Mouse (Mus musculus): Measurements from ENCODE around the gene Tmprss11b. TPM values are rescaled to one million over a fixed set of nuclear protein-coding genes. Genes with fewer than 3 reads are reported as not detected.
"Not testable (repeated sequence)": the region's sequence is repeated elsewhere in the genome, so short reads cannot be mapped to it uniquely, and the experiment has no call there.

The Tmprss11b gene
- not detected in 2 replicates for polyA plus RNA-seq (2012)

GRCm38 (mm10) chr5:86676262-86676661 lies at the start of gene Tmprss11b:
Tmprss11b (minus strand) TSS chr5:86676362.
- TF ChIP-seq TAL1 (IDR thresholded peaks at IDR 0.05; ENCODE audit: low read length) (no peak), GATA1 (IDR thresholded peaks at IDR 0.05; ENCODE audit: low read length) (no peak)
- Histone ChIP-seq H3K4me3 (replicated peaks) (no peak within 1 kb of the TSS), H3K27me3 (ENCODE audit: control insufficient read depth) (no peaks in the 10 kb centered on the region), H3K4me1 (ENCODE audit: control insufficient read depth) (no peaks in the 10 kb centered on the region), H3K9me3 (ENCODE audit: control insufficient read depth, low read length) (no peaks in the 10 kb centered on the region), H3K36me3 (ENCODE audit: control insufficient read depth) (no peaks in the 10 kb centered on the region)

DNA sequence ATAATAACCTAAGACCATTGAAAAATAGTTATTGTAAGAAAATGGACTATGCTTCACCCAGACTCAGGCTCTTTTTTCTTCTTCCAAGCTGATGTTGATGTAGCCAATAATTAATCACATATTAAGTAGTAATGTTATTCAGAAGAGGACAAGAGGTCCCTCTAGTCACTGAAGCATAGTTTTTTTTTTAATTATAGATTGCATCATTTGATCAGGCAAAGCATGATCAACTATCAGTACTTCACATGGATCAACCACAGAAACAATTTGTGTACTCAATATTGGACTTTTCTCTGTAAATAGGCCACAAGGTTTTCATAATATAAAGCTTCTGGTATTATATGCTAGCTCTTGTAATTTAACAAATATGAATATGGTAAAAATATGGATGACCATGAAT lies 48.9 kb upstream of the Tmprss11b start:
- Histone ChIP-seq H3K36me3 (ENCODE audit: control insufficient read depth) (no peaks in the 10 kb centered on the region), H3K27me3 (ENCODE audit: control insufficient read depth) (no peaks in the 10 kb centered on the region), H3K4me3 (replicated peaks) (no peak overlapping the region), H3K9me3 (ENCODE audit: control insufficient read depth, low read length) (peaks cover 3% of the 10 kb centered on the region; the same call in 1 of the 2 replicates), H3K4me1 (ENCODE audit: control insufficient read depth) (no peaks in the 10 kb centered on the region)
- no peak for TF ChIP-seq GATA1 (IDR thresholded peaks at IDR 0.05; ENCODE audit: low read length)
- no peak for TF ChIP-seq TAL1 (IDR thresholded peaks at IDR 0.05; ENCODE audit: low read length)

DNA sequence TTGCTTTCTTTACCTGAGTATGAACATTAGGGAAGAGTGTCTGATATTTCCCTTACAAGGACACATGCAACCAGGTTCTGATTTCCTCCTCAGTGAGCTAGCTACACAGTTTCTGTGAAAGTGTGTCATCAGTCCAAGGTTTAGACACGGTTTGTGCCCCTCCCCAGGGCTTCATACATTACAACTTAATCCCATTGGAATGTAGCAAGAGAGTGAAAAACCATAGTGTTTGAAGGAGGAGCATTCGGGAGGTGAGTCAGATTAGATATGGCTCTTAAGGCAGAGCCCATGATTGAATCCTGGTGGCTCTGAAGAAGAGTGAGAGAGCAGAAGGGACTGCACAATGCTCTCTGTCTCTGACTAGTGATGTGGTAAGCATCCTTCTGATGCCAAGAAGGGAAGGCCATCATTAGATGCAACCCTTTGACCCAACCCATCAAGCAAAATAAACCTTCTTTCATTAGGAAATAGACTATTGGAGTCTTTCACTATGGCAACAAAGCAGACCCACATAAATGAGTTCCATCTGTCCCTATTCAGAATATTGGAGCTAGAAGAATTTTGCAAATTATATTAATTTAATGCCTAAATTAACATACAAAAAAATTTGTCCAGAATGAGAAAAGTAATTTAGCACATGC lies 46.8 kb upstream of the Tmprss11b start:
- no peaks in the 10 kb centered on the region for H3K4me1 ChIP-seq (ENCODE audit: control insufficient read depth)
- TF ChIP-seq TAL1 (IDR thresholded peaks at IDR 0.05; ENCODE audit: low read length) (no peak), GATA1 (IDR thresholded peaks at IDR 0.05; ENCODE audit: low read length) (no peak)

GRCm38 (mm10) chr5:86714967-86715366 lies 38.8 kb upstream of the Tmprss11b start:
- Histone ChIP-seq H3K36me3 (ENCODE audit: control insufficient read depth) (no peaks in the 10 kb centered on the region), H3K27me3 (ENCODE audit: control insufficient read depth) (no peaks in the 10 kb centered on the region), H3K4me1 (ENCODE audit: control insufficient read depth) (no peaks in the 10 kb centered on the region), H3K9me3 (ENCODE audit: control insufficient read depth, low read length) (no peaks in the 10 kb centered on the region; the same call in 1 of the 2 replicates), H3K4me3 (replicated peaks) (no peak overlapping the region)
- no peak for TF ChIP-seq TAL1 (IDR thresholded peaks at IDR 0.05; ENCODE audit: low read length)
- no peak for TF ChIP-seq GATA1 (IDR thresholded peaks at IDR 0.05; ENCODE audit: low read length)

More for the DNA sequence above, 46.8 kb upstream of the Tmprss11b start:
- H3K4me3 ChIP-seq (replicated peaks): no peak overlapping the region
- H3K9me3 ChIP-seq (ENCODE audit: control insufficient read depth, low read length): peaks cover 3% of the 10 kb centered on the region; the same call in 1 of the 2 replicates
- no peaks in the 10 kb centered on the region for H3K36me3 ChIP-seq (ENCODE audit: control insufficient read depth)
- H3K27me3 ChIP-seq (ENCODE audit: control insufficient read depth): no peaks in the 10 kb centered on the region

GRCm38 (mm10) chr5:86704923-86705322 lies 28.8 kb upstream of the Tmprss11b start:
- Histone ChIP-seq H3K4me3 (replicated peaks) (no peak overlapping the region), H3K27me3 (ENCODE audit: control insufficient read depth) (no peaks in the 10 kb centered on the region), H3K36me3 (ENCODE audit: control insufficient read depth) (no peaks in the 10 kb centered on the region), H3K9me3 (ENCODE audit: control insufficient read depth, low read length) (no peaks in the 10 kb centered on the region), H3K4me1 (ENCODE audit: control insufficient read depth) (no peaks in the 10 kb centered on the region)
- TF ChIP-seq GATA1 (IDR thresholded peaks at IDR 0.05; ENCODE audit: low read length): no peak
- TF ChIP-seq TAL1 (IDR thresholded peaks at IDR 0.05; ENCODE audit: low read length): no peak

DNA sequence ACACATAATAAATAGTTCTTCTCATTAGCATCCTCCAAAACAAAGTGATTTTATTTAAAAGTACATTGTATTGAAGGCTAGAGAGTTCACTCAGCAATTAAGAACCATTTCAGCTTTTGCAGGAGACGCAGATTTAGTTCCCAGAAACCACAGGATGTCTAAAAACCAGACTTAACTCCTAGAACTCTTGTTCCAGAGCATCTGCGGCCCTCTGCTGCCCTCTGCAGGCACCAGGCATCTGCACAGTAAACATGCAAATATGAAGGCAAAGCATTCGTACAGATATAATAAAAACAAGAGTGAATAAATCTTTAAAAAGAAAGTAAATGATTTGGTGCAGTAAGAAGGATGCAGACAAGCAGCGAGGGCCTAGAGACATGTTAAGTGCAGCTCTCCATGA lies 8.5 kb upstream of the Tmprss11b start:
- no peaks in the 10 kb centered on the region for H3K9me3 ChIP-seq (ENCODE audit: control insufficient read depth, low read length)
- H3K27me3 ChIP-seq (ENCODE audit: control insufficient read depth): no peaks in the 10 kb centered on the region
- no peak overlapping the region for H3K4me3 ChIP-seq (replicated peaks)
- no peaks in the 10 kb centered on the region for H3K4me1 ChIP-seq (ENCODE audit: control insufficient read depth)
- no peak for TF ChIP-seq TAL1 (IDR thresholded peaks at IDR 0.05; ENCODE audit: low read length)
- TF ChIP-seq GATA1 (IDR thresholded peaks at IDR 0.05; ENCODE audit: low read length): no peak
- no peaks in the 10 kb centered on the region for H3K36me3 ChIP-seq (ENCODE audit: control insufficient read depth)

- H3K4me1 ChIP-seq (ENCODE audit: control insufficient read depth); H3K27me3 ChIP-seq (ENCODE audit: control insufficient read depth); H3K4me3 ChIP-seq (replicated peaks); H3K36me3 ChIP-seq (ENCODE audit: control insufficient read depth); H3K9me3 ChIP-seq (ENCODE audit: control insufficient read depth, low read length): not testable (repeated sequence)
Observed at GRCm38 (mm10) chr5:86649185-86649584, 27.0 kb downstream of the Tmprss11b start.

DNA sequence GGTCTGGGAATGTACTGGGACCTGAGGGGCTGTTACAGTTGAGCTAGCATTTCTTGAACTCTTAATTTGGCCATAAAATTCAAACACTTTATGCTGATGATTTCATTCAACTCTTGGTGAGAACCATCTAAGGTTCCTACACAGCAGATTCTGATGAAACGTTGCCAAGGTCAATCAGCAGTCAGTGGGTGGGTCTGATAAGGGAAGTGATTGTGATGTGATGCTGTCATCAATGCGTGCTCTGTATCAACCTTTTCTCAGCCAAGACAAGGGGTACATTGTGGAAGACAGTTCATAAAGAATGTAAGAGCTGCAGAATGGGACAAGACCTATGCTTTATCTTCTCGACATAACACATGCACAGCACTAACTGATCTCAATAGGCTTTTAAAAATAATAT lies 35.4 kb downstream of the Tmprss11b start:
- TF ChIP-seq TAL1 (IDR thresholded peaks at IDR 0.05; ENCODE audit: low read length) (no peak), GATA1 (IDR thresholded peaks at IDR 0.05; ENCODE audit: low read length) (no peak)
- Histone ChIP-seq H3K4me3 (replicated peaks) (no peak overlapping the region), H3K36me3 (ENCODE audit: control insufficient read depth) (no peaks in the 10 kb centered on the region), H3K27me3 (ENCODE audit: control insufficient read depth) (no peaks in the 10 kb centered on the region), H3K9me3 (ENCODE audit: control insufficient read depth, low read length) (no peaks in the 10 kb centered on the region; the same call in 1 of the 2 replicates), H3K4me1 (ENCODE audit: control insufficient read depth) (no peaks in the 10 kb centered on the region)

DNA sequence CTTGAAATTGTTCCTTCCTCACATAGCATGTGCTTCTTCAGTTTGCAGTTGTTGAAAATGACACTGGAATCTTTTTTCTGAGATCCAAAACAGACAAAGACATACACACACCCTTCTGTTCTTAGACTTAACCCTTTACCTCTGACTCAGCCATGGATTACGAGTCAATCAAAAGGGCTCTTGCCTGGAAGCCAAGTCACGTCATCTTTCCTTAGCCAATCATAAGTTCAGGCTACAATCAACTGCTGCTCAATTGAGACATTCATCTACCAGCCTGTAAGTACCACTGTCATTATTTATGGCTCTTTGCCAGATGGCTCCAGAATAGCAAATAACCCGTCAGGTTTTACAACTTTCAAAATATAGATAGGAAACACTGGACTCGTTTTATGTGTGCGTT lies 43.8 kb downstream of the Tmprss11b start, which contains the start of gene Tmprss11f:
Tmprss11f (minus strand) TSS at position 101 of the 400 bp plus-strand sequence.
- Histone ChIP-seq H3K27me3 (ENCODE audit: control insufficient read depth) (no peaks in the 10 kb centered on the region), H3K4me3 (replicated peaks) (no peak within 1 kb of the TSS), H3K9me3 (ENCODE audit: control insufficient read depth, low read length) (no peaks in the 10 kb centered on the region; the same call in 1 of the 2 replicates), H3K36me3 (ENCODE audit: control insufficient read depth) (no peaks in the 10 kb centered on the region), H3K4me1 (ENCODE audit: control insufficient read depth) (no peaks in the 10 kb centered on the region)
- TF ChIP-seq TAL1 (IDR thresholded peaks at IDR 0.05; ENCODE audit: low read length) (no peak), GATA1 (IDR thresholded peaks at IDR 0.05; ENCODE audit: low read length) (no peak)

- no peaks in the 10 kb centered on the region; the same call in 1 of the 2 replicates for H3K9me3 ChIP-seq (ENCODE audit: control insufficient read depth, low read length)
- H3K4me3 ChIP-seq (replicated peaks): no peak overlapping the region
- TF ChIP-seq TAL1 (IDR thresholded peaks at IDR 0.05; ENCODE audit: low read length) (no peak), GATA1 (IDR thresholded peaks at IDR 0.05; ENCODE audit: low read length) (no peak)
- no peaks in the 10 kb centered on the region for H3K27me3 ChIP-seq (ENCODE audit: control insufficient read depth)
- H3K4me1 ChIP-seq (ENCODE audit: control insufficient read depth): no peaks in the 10 kb centered on the region
- H3K36me3 ChIP-seq (ENCODE audit: control insufficient read depth): no peaks in the 10 kb centered on the region
Observed at GRCm38 (mm10) chr5:86630700-86631099, 45.5 kb downstream of the Tmprss11b start.
